Mouse (Mus musculus): Measurements from ENCODE around the gene Rab1a. TPM values are rescaled to one million over a fixed set of nuclear protein-coding genes. Genes with fewer than 3 reads are reported as not detected.
"Not testable (repeated sequence)": the region's sequence is repeated elsewhere in the genome, so short reads cannot be mapped to it uniquely, and the experiment has no call there.

Gene Rab1a
- 289 and 309 TPM in 2 replicates for polyA plus RNA-seq (2015; fragmentation: Nextera tagmentation; extraction: Ambion mirVana)

DNA sequence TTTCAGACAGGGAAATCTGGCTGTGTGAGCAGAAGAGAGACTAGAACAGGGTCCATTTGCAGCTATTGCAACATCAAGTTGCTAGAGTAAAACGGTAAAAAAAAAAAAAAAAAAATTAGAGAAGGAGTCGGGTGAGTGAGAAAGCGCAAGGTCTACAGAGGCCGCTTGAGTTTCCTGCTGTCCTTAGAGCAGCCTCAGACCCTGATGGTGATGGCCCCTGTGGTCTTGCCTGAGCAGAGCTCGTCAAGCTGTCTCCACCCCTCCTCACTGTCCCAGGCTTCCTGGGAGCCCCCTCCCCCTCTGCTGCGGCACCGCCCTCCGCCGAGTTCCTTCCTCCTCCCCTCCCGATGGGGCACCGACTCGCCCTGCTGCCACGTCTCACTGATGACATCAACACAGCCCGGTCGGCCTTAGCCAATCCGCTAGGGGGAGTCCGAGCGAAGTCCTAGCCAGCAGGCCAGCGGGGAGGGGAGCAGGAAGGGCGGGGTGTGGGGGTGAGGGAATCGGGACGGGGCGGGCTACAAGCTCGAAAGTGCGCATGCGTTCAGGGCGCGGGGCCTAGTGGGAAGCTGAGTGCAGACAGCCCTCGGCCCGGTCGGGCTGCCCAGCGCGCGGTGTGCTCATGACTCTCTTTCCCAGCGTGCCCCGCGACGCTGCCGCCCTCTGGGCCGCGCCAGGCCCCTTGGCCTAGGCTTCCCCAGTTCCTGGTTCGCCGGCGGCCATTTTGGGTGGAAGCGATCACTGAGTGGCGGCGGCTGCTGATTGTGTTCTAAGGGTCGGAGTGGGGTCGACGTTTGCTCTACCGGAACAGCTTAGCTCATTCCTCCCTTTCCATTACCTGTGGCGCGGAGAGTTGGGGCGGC, at the start of gene Rab1a:
Gene Rab1a (plus strand): TSS at position 720 of the 863 bp plus-strand sequence.
- peak within 1 kb of the TSS; percentile 66 for H3K4me2 ChIP-seq
- H3K9me3 ChIP-seq, result no peaks in the 10 kb centered on the region
- peak within 1 kb of the TSS; percentile 97 for H3K27ac ChIP-seq
- under 1% methylated on average over 50 of the region's 54 CpGs for WGBS
- peak within 1 kb of the TSS; percentile 99 for H3K4me3 ChIP-seq
- H3K9ac ChIP-seq, result peak within 1 kb of the TSS; percentile 95
- 0 out of 2 replicates have a peak, but pooled peaks cover 2% of the 10 kb centered on the region for H3K36me3 ChIP-seq
- H3K27me3 ChIP-seq, result no peaks in the 10 kb centered on the region
- peaks cover 17% of the 10 kb centered on the region for H3K4me1 ChIP-seq
- ATAC-seq (ENCODE audit: insufficient number of reproducible peaks, low FRiP score, low TSS enrichment, low read depth), result peak; percentile 98

DNA sequence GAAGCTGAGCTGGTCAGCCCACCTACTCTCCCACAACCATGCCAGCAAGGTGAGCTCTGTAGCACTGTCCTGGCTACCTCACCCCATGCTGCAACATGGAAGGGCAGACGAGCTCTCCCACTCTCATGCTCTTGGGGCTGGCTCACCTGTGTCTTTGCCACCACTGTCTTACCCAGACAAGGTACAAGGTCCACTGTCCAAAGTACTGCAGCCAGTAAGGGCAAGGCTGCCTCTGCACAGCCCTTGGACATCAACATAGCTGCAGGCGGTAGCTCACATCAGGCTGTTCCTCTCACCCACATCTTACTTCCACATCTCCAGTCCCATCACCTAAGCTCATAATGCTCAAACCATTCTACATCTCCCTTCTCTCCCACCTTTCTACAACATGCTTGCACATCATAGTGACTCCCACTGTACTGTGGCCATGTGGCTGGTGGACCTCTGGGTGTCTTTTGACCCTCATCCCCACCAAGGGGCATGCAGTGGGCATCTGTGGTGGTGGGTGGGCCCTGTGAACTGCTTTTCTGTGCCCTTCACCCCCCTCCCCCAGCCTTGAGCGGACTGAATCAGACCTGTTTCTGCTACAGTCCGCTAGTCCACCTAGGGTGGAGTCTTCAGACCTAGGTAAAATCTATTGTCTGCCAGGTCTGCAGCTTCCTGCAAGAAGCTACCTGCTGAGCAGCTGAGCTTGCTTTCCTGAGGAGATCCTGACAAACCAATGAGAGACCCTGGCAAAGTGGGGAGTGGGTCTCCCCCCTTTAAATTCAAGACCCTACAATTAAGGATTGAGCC, 48.9 kb upstream of the Rab1a start:
- no peak overlapping the region for H3K9ac ChIP-seq
- 91% methylated on average over 4 of the region's 4 CpGs for WGBS
- no peaks in the 10 kb centered on the region for H3K27me3 ChIP-seq
- no peaks in the 10 kb centered on the region for H3K36me3 ChIP-seq
- ATAC-seq (ENCODE audit: insufficient number of reproducible peaks, low FRiP score, low TSS enrichment, low read depth), result no peak
- no peak overlapping the region for H3K4me3 ChIP-seq
- H3K4me1 ChIP-seq, result no peaks in the 10 kb centered on the region
- no peak overlapping the region for H3K27ac ChIP-seq
- H3K9me3 ChIP-seq, result no peaks in the 10 kb centered on the region
- no peak overlapping the region for H3K4me2 ChIP-seq

DNA sequence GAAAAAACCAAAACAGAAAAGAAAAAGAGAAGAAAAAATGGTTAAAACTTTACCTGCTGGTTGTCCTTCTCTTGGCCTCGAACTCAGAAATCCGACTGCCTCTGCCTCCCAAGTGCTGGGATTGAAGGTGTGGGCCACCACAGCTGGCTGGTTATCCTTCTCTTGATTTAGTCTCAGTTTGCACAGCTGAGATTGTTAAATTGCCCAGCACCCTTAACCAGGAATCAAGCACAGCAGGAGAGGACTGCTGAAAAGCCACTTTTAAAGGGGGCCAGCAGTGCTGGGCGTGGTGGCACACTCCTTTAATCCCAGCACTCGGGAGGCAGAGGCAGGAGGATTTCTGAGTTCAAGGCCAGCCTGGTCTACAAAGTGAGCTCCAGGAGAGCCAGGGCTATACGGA, 47.7 kb upstream of the Rab1a start:
- ATAC-seq (ENCODE audit: insufficient number of reproducible peaks, low FRiP score, low TSS enrichment, low read depth); H3K4me3 ChIP-seq; H3K4me1 ChIP-seq; H3K9ac ChIP-seq; H3K27ac ChIP-seq; H3K36me3 ChIP-seq; H3K4me2 ChIP-seq; H3K27me3 ChIP-seq; H3K9me3 ChIP-seq: not testable (repeated sequence)
- 89% methylated on average over 5 of the region's 5 CpGs for WGBS

DNA sequence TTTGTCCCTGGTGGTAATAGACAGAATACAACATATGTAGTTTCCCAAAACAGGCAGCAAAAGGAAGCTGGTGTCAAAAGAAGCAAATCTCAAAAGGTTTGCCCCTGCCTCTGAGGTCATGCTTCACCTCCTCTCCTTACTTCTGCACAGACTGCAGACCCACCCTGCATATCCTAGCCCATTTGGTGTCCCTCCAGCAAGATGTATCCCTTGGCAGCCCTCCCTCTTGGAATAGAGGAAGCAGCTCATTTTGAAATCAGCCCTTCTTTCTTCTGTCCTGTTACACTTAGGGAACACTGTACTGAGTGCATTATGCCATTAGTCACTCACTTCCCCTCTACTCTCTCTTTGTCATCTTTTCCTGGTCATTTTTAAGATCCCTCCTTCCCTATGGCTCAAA, 42.4 kb upstream of the Rab1a start:
- Histone ChIP-seq H3K4me2 (no peak overlapping the region), H3K4me1 (no peaks in the 10 kb centered on the region), H3K27ac (no peak overlapping the region), H3K27me3 (no peaks in the 10 kb centered on the region), H3K9ac (no peak overlapping the region), H3K4me3 (no peak overlapping the region), H3K36me3 (no peaks in the 10 kb centered on the region), H3K9me3 (no peaks in the 10 kb centered on the region)
- no peak for ATAC-seq (ENCODE audit: insufficient number of reproducible peaks, low FRiP score, low TSS enrichment, low read depth)

DNA sequence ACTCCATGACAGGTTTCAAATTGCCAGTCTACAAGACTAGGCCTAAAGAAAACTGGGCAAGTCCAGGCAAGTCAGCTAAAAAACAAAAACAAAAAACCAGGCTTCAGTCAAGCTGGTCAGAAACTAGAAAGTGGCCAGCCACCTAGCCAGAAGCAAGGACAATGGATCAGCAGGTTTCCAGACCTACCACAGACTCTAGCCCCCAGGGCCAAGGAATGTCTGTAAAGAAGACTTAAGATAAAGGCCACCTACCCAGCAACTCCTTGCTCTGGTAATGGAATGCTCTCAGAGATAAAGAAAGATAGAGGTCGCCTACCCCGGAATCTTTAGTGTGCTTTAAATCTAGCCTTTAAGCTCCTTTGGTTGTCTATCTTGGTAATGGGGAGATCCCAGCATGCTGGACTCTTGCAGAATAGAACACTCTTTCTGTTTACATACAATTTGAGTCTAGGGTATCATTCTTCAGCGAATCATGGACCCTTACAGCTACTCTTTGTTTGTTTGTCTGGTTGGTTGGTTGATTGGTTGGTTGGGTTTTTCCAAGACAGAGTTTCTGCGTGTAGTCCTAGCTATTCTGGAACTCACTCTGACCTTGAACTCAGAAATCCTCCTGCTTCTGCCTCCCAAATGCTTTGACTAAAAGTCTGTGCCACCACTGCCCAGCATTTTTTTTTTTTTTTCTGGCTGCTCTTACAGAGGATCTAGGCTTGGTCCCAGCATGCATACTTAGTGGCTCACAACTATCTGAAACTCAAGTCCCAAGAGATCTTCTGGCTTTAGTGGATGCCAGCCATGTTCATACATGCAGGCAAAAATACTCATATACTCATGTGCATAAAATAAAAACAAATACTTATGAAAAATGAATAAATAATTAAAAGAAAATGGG, 36.0 kb upstream of the Rab1a start:
- no peaks in the 10 kb centered on the region for H3K4me1 ChIP-seq
- no peaks in the 10 kb centered on the region for H3K27me3 ChIP-seq
- no peaks in the 10 kb centered on the region for H3K9me3 ChIP-seq
- ATAC-seq (ENCODE audit: insufficient number of reproducible peaks, low FRiP score, low TSS enrichment, low read depth), result no peak
- H3K4me3 ChIP-seq, result no peak overlapping the region
- no peaks in the 10 kb centered on the region for H3K36me3 ChIP-seq
- 82% methylated on average over 4 of the region's 4 CpGs for WGBS
- no peak overlapping the region for H3K9ac ChIP-seq
- no peak overlapping the region for H3K4me2 ChIP-seq
- H3K27ac ChIP-seq, result no peak overlapping the region

DNA sequence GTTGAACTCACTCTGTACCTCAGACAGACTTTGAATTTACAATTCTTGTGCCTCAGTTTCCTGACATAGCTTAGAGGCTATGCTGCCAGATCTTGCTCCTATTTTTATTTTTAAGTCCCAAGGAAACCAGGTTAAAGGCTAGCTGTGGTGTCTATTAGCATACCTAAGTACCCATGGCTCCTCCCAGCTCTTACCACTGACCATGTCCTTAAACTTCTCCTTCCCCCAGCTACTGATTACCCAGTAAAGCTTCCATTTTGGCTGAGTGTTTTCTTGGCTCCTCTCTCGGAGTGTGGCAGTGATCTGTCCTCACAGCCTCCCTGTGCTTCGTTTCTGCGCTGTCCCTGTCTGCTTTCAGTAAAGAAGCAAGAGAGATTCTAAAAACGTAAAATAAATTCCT, 35.2 kb upstream of the Rab1a start:
- no peak overlapping the region for H3K9ac ChIP-seq
- H3K4me3 ChIP-seq, result no peak overlapping the region
- no peak overlapping the region for H3K4me2 ChIP-seq
- ATAC-seq (ENCODE audit: insufficient number of reproducible peaks, low FRiP score, low TSS enrichment, low read depth), result no peak
- H3K36me3 ChIP-seq, result no peaks in the 10 kb centered on the region
- 84% methylated on average over 4 of the region's 4 CpGs for WGBS
- H3K9me3 ChIP-seq, result no peaks in the 10 kb centered on the region
- H3K27ac ChIP-seq, result no peak overlapping the region
- H3K27me3 ChIP-seq, result no peaks in the 10 kb centered on the region
- H3K4me1 ChIP-seq, result no peaks in the 10 kb centered on the region

DNA sequence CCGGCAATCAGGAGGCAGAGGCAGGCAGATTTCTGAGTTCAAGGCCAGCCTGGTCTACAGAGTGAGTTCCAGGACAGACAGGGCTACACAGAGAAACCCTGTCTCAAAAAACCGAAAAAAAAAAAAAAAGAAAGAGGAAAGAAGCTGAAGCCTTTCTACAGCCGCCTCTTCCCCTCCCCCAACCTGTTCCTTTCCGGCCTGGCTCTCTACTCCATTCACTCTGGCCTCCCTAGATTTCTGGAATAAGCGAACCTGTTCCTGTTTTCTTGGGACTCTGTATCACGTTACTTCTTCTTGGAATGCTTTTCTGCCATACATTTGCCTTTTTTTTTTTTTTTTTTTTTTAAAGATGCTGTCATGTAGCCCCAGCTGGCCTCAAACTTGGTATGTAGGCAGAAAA, 34.8 kb upstream of the Rab1a start:
- H3K4me2 ChIP-seq; H3K9ac ChIP-seq; H3K36me3 ChIP-seq; ATAC-seq (ENCODE audit: insufficient number of reproducible peaks, low FRiP score, low TSS enrichment, low read depth); H3K27me3 ChIP-seq; H3K4me3 ChIP-seq; H3K4me1 ChIP-seq; H3K27ac ChIP-seq; H3K9me3 ChIP-seq: not testable (repeated sequence)
- WGBS, result 67% methylated on average over 6 of the region's 6 CpGs

DNA sequence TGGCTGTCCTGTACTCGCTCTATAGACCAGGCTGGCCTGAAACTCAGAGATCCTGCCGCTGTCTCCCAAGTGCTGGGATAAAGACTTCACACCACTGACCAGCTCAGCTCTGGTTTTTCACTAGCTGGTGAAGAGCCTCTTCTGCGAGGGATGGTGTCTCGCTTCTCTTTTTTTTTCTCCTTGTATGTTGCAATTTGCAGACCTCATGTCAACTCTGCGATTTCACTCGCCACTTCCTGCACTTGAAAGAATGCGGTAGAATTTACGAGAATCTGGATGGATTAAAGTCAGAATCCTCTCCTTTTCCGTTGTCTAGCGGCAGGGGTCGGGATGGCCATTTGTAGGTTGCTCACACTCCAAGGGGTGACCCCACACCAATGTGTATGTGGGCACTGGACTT, 32.3 kb upstream of the Rab1a start:
- WGBS, result 72% methylated on average over 11 of the region's 11 CpGs

DNA sequence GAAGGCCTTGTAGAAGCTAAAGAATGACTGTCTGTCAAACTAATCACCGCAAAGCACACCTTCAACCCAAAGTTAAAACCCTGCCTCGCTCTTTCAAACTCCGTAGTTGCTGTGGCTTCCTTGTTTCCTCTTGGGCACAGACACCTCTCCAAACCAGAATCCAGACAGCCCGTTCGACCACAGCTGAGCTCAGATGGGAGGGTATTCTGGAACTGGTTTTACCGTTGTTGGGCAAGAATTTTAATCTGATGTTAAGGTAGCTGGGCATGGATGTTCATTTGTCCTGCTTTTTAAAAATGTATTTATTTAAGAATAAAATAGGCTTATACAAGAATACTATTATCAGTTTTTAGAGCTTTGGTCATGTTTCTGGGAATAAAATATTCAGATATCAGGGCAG, 14.0 kb upstream of the Rab1a start:
- H3K27me3 ChIP-seq, result no peaks in the 10 kb centered on the region
- H3K4me2 ChIP-seq, result no peak overlapping the region
- no peak overlapping the region for H3K27ac ChIP-seq
- no peaks in the 10 kb centered on the region for H3K9me3 ChIP-seq
- H3K4me1 ChIP-seq, result no peaks in the 10 kb centered on the region
- 49% methylated on average over 6 of the region's 6 CpGs for WGBS
- ATAC-seq (ENCODE audit: insufficient number of reproducible peaks, low FRiP score, low TSS enrichment, low read depth), result no peak
- no peak overlapping the region for H3K9ac ChIP-seq
- no peaks in the 10 kb centered on the region for H3K36me3 ChIP-seq
- H3K4me3 ChIP-seq, result no peak overlapping the region

More for the DNA sequence above, 32.3 kb upstream of the Rab1a start:
- no peak overlapping the region for H3K4me3 ChIP-seq
- no peaks in the 10 kb centered on the region for H3K27me3 ChIP-seq
- no peak overlapping the region for H3K27ac ChIP-seq
- H3K36me3 ChIP-seq, result no peaks in the 10 kb centered on the region
- no peak overlapping the region for H3K9ac ChIP-seq
- H3K4me2 ChIP-seq, result no peak overlapping the region
- H3K4me1 ChIP-seq, result no peaks in the 10 kb centered on the region
- H3K9me3 ChIP-seq, result no peaks in the 10 kb centered on the region
- ATAC-seq (ENCODE audit: insufficient number of reproducible peaks, low FRiP score, low TSS enrichment, low read depth), result no peak

DNA sequence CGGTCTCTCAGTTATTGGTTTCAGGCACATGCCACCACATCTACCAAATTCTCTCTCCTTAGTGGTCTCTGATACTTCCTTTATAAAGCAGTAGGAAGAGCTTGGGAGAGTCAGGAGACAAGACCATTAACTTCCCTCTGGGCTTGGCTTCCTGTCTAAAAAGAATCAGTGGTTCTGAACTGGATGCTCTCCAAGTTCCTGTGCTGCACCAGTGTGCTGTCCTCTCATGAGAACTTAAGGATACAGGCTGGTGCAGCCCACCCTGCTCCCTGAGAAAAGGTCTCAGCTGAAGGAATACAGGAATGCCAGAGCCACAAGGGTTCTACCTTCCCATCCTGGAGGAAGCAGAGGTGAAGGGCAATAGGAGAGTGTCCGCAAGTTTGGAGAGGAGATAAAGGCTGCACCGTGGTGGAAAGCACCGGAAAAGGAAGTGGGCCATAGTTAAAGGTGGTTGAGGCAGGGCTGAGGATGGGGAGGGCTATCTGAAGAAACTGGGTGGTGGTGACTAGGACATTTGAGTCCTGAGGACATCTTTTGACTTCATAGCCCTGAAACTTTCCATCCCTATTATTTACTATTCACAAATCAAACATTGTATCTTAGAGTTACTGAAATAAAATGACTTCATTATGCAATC, 8.0 kb upstream of the Rab1a start:
- Histone ChIP-seq H3K4me3 (no peak overlapping the region), H3K9me3 (no peaks in the 10 kb centered on the region), H3K27ac (no peak overlapping the region), H3K36me3 (no peaks in the 10 kb centered on the region), H3K4me2 (no peak overlapping the region), H3K9ac (no peak overlapping the region), H3K4me1 (no peaks in the 10 kb centered on the region), H3K27me3 (no peaks in the 10 kb centered on the region)
- WGBS, result 87% methylated on average over 4 of the region's 4 CpGs
- no peak for ATAC-seq (ENCODE audit: insufficient number of reproducible peaks, low FRiP score, low TSS enrichment, low read depth)

DNA sequence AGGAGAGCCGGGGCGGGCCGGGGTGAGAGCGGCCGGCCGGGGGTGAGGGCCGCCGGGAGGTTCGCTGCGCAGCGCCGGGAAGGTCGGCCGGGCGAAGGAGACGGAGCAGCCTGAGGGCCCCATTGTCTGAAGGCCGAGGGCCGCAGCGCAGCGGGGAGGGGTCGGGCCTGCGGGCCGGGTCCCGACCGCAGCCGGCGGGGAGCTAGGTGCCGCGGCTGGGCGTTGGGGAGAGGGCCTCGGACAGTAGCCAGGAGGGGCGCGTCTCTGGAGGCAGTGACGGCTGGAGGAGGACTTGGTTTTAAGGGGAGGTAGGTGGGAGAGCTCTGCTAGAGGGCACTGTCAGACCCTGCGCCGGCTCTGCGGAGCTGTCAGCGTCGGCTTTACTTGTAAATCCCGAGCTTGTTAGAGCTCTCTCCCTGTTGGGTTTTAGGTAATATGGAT, 449 bp downstream of the Rab1a start:
- 1% methylated on average over 39 of the region's 40 CpGs for WGBS
- peak overlapping the region; percentile 95 for H3K9ac ChIP-seq

More for the DNA sequence above, 449 bp downstream of the Rab1a start:
- Histone ChIP-seq H3K36me3 (0 out of 2 replicates have a peak, but pooled peaks cover 2% of the 10 kb centered on the region), H3K27me3 (no peaks in the 10 kb centered on the region), H3K9me3 (no peaks in the 10 kb centered on the region), H3K27ac (peak overlapping the region; percentile 97), H3K4me1 (peaks cover 22% of the 10 kb centered on the region), H3K4me3 (peak overlapping the region; percentile 99), H3K4me2 (peak overlapping the region; percentile 66)
- no peak for ATAC-seq (ENCODE audit: insufficient number of reproducible peaks, low FRiP score, low TSS enrichment, low read depth)
